Mouse (Mus musculus) heart, adult 2 months (tissue): ENCODE measurements around the gene Usp29.
A peak's percentile ranks its signal among the peaks of the same experiment; 100 is the strongest.

Experiments used
- CTCF ChIP-seq: fragments of 200-600 bp; IDR thresholded peaks from 2 replicates; pipeline ENCODE4 v1.8.1; 2022; ENCODE audit warnings: antibody characterized with exemption, mild to moderate bottlenecking, moderate library complexity
- EP300 ChIP-seq: fragments of 200-500 bp; IDR thresholded peaks from 2 replicates; pipeline ENCODE4 v1.6.1; 2011; ENCODE audit warnings: low read depth, low read length, control low read depth; ENCODE audit not compliant: insufficient read depth

- TF ChIP-seq CTCF (peak; percentile 69), EP300 (no peak; the same call in 1 of the 2 replicates)
These were observed 2.8 kb upstream of the Usp29 start for GRCm38 (mm10) chr7:6727351-6728121.
